Mouse (Mus musculus) c-Kit-positive CD71-positive TER-119-negative erythroid progenitor cells, embryonic 14.5 days (primary cell): ENCODE results near the gene Zfp526.

Source experiments
- DNase-seq: peaks from one replicate; pipeline ENCODE4 v3.0.0-alpha.2; 2013; ENCODE audit warnings: low read depth

Gene Zfp526

DNA sequence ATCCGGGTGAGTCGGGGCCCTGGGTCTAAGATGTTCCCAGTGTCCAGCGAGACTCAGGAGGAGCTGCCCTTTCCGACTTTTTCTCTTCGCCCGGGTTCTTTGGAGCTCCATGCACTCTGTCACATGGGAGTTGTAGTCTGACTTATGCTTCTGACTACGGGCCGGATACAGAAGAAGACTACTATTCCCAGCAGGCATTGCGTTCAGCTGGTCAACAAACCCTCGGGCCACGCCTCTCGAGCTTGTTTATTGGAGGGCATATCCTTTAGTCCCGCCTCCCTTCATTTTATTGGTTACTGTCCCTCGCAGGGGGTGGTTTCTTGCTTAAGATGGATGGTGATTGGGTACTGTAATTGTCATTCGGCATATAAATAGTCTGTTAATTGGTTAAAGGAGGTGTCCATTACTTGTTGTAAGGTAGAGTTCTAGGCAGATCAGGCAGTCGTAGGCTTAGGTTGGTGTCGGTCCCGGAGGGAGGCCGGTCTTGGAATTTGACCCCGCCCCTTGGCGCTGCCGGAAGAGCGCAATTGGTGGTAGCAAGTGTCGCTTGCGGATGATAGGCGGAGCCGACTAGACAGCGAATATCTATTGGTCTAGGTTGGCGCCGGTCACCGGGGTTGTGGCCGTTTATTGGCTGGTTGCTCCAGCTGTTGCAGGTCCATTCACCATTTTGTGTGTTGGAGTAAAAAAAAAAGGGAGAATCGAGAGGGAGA, 46.7 kb downstream of the Zfp526 start:
- peak; percentile 99 for DNase-seq

DNA sequence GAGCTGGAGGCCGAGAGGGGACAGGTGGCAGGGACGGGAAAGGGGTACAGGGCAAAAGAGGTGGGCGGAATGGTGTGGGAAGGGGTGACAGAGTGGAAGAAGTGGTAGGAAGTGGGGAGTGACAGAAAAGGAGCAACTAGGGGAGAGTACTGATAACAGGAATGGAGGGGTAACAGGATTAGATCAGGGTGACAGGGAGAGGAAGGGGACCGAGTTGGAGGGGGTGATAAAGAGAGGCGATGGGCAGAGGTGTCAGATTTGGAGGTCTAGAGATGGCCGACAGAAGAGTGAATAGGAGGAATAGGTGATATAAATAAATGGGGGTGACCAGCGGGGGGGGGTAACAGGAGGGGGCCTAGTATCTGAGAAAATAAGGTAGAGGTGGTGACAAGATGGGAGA, 47.4 kb downstream of the Zfp526 start:
- no peak for DNase-seq

DNA sequence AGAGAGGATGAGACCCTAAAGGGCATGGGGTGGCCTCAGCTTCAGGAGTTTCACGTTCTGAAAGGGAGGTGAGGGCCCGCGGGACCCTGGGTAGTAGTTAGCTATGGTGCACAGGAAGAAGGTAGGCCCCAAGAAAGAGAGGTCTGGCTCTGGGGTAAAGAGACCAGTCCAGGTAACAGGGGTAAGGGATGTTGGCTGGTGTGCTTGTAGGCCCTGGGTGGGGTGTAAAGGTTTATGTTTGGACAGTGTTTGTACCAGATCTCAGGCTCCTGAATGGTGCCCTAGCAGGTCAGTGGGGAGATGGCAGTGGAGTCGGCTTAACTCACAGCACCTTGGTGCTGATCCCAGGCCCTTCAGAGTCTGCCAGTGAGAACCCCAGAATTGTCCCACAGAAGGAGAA, 47.8 kb downstream of the Zfp526 start:
- DNase-seq = no peak

DNA sequence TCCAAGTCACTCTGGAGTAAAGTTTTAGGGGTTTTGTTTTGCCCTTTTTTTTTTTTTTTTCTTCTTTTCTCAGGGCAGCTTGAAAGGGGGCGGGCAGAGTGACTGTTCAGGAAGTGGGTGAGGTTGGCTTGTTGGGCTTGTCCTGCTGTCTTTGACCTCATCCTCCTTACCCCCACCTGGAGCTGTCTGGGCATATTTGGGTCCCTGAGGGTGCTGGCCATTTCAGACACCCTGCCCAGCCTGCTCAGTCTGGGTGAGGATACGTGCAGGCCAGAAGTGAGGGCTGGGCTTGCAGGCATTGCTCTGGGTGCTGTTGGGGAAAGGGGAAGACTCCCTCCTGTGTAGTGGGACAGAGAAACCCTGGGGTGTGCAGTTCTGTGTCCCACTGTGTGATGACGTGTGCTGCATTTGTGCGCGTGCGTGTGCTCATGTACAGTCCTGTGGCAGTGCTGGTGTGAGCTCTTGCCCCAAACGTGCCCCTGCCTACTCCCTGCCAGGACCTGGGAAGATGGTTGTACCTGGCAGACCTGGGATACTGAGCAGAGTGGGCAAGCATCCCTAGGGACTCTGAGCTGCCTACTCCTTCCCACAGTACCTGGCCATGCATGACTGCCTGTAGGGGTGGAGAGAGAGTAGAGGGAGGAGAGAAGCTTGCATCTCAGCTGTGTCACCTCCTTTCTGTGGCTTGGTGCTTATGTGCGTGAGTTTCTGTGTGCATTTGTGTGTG, 48.5 kb downstream of the Zfp526 start:
- no peak for DNase-seq

DNA sequence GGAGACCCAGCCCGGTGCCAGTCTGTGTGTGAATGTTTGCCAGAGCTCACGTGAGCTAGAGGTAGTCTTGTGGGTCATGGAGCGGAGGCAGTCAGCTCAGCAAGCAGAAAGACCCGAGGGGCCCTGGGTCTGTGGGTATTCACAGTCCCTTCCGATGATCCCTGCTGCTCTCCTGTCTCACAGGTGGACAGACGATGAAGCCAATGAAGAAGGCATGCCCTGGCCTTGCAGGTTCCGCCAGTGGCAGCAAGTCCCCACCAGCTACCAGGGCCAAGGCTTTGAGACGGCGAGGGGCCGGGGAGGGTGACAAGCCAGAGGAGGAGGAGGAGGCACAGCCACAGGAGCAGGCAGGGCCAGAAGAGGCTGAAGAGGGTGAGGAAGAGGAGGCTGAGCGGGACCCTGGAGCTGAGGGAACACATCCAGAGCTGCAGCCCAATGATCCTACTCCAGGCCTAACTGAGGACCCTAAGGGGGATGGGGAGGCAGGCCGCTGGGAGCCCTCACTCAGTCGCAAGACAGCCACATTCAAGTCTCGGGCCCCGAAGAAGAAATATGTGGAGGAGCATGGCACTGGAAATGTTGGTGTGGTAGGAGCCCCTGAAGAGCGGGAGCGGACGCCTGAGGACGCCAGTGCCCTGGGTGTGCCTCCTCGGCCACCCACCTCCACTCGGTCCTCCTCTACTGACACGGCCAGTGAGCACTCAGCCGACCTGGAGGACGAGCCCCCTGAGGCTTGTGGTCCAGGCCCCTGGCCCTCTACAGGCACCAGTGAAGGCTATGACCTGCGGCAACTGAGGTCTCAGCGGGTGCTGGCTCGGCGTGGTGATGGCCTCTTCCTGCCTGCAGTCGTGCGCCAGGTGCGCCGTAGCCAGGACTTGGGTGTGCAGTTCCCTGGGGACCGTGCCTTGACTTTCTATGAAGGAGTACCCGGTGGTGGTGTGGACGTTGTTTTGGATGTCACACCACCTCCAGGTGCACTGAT, 49.7 kb downstream of the Zfp526 start:
- DNase-seq = no peak

DNA sequence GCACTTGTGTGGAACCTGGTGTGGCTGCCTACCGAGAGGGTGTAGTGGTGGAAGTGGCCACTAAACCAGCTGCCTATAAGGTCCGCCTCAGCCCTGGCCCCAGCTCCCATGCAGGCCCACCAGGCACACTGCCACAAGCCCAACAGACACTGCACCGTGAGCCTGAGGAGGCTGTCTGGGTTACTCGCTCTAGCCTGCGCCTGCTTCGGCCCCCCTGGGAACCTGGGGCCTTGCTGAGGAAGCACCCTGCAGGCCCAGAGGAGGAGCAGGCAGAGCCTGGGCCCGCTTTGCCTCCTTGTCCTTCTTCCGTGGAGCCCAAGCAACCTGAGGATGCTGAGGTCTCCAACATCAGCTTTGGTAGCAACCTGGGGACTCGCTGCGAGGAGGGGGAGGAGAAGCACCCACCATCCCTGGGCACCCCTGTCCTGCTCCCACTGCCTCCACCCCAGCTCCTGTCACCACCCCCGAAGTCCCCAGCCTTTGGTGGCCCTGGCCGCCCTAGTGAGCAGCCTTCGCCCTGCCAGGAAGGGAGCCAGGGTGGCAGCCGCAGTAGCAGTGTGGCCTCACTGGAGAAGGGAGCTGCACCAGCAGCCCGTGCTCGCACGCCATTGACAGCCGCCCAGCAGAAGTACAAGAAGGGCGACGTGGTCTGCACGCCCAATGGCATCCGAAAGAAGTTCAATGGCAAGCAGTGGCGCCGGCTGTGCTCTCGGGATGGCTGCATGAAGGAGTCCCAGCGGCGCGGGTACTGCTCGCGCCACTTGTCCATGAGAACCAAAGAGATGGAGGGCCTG, 50.6 kb downstream of the Zfp526 start:
- DNase-seq = no peak

DNA sequence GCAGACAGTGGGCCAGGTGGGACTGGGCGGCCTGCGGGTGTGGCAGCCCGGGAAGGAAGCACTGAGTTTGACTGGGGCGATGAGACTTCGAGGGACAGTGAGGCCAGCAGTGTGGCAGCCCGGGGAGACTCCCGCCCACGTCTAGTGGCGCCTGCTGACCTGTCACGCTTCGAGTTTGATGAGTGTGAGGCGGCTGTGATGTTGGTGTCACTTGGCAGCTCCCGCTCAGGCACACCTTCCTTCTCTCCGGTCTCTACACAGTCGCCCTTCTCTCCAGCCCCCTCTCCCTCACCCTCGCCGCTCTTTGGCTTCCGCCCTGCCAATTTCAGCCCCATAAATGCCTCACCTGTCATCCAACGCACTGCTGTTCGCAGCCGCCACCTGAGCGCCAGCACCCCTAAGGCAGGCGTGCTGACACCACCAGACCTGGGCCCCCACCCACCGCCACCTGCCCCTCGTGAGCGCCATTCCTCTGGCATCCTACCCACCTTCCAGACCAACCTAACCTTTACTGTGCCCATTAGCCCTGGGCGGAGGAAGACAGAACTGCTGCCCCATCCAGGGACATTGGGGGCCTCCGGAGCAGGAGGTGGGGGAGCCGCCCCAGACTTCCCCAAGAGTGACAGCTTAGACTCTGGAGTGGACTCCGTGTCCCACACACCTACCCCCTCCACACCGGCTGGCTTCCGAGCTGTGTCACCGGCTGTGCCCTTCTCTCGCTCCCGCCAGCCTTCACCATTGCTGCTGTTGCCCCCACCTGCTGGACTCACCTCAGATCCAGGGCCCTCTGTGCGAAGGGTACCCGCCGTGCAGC, 51.4 kb downstream of the Zfp526 start:
- no peak for DNase-seq

DNA sequence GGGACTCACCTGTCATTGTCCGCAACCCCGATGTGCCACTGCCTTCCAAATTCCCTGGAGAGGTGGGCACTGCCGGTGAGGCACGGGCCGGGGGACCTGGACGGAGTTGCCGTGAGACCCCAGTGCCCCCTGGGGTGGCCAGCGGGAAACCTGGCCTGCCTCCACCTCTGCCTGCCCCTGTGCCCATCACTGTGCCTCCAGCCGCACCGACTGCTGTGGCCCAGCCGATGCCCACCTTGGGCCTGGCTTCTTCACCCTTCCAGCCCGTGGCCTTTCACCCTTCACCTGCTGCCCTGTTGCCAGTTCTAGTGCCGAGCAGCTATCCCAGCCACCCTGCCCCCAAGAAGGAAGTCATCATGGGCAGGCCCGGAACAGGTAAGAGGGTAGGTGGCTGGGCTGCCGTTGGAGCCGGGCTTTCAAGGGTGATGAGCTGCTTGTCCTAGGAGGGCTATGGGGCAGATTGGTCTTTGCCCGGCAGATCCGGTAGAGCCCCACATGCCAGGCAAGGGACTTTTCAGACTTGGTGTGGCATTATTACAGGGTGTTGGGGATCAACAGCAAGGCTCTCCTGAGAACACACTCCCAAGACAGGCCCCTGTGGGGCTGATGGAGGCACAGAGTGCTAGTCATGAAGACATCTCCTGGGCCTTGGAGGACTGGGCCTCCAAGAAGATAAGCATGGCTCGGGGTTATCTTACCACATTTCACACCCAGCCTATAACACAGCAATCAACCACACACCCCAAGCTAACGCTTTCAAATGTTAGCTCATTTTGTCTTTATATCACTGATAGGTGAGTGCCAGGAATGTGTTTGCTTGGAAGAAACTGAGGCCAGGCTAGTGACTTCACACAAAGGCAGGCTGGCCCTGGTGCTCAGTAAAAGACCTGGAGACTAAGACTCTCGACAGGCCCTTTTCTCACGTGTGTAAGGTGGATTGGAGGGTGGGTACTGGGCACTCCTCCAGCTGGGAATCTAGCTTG, 52.3 kb downstream of the Zfp526 start:
- DNase-seq = peak; percentile 72

DNA sequence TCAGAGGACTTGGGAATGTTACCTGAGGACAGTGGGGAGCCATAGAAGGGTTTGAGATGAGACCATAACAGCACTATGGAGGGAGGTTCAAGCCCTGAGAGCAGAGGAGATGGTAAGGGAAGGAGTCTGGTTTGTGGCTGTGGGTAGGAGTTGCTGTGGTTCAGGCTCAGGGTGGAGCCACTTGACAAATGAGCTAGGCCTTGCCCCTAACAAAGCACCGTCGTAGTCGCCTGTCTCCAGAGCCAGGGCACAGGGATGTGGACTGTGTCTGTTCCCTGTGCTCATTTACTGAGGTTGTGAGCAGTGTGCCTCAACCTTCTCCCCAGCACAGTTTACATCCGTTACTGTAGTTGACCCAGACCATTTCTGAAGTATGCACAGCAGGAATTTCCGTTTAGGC, 53.3 kb downstream of the Zfp526 start:
- DNase-seq = no peak

DNA sequence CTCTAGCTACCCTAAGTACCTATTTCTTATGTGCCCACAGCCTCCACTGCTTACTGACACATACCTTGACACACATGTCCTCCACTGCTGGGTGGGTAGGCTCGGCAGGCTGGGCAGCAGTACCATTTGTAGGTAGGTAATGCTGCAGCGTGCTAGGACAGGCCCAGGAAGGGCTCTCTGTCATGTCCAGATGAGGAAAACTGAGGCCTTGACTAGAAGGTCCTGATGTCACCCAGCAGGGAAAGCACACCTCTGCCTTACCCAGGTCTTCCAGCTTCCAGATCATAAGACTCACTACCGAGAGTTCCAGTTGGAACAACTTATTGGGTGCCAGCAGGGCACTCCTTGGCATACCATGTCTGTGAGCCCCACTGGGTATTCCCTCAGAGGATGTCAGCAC, 53.8 kb downstream of the Zfp526 start:
- DNase-seq = no peak

DNA sequence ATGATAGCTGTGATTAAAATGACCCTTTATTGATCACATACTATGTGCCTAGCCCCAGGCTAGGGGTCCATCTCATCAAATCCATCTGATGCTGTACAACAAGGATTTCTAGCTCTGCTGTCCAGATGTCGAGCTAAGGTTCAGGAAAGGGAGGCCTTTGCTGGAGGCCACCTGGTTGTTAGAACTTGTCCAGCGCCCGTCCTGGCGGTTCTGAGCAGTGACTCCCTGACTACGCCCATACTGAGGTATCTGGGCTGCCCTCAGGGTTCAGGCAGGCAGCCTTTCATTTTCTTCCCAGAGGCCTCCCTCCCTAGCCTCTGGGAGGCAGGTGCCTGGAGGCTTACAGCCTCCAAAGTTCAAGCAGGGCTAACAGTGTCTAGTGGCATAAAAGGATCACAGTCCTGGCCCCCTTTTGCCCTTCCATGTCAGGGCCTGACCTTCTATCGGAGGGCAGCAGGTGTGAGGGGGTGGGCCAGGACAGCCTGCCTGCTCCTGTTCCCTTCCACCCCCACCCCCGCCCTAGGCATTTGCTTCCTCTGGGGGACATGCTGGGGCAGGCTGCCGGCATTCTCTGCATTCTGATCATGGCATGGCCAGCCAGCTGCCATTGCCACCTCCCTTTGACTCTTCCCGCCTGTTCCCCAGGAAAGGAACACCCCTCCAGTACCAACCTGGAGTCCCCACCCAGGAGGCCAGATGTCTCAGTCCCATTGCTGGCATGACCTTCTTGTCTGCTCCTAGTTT, 54.5 kb downstream of the Zfp526 start:
- DNase-seq = no peak
